Mouse (Mus musculus): Measurements from ENCODE around the gene Olfr74. TPM values are rescaled to one million over a fixed set of nuclear protein-coding genes. Genes with fewer than 3 reads are reported as not detected.
"Not testable (repeated sequence)": the region's sequence is repeated elsewhere in the genome, so short reads cannot be mapped to it uniquely, and the experiment has no call there.

Gene Olfr74
- polyA plus RNA-seq (2016; fragmentation: Nextera tagmentation; extraction: Ambion mirVana), result not detected in 2 replicates

DNA sequence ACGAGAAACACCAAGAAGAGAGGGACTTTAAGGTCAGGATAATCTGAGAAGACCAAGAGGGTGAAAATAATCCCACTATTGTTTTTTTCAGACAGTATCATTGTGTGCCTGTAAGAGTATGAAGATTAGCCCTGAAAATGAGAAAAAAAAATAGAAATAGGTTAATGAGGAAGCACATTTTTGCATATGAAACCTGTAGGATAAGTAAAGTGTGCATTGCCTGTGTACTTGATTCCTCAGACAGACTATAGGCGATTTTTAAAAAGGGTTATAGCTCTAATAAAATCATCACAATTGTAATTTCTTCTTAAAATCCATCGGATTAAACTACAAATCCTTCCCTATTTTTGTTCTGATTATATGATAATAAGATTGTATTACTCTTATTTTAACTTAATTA, at the start of gene Olfr74:
Gene Olfr74, minus strand, starts transcription at position 101 of the 400 bp plus-strand sequence.
- no peak within 1 kb of the TSS for H3K9ac ChIP-seq
- H3K4me2 ChIP-seq, result no peak within 1 kb of the TSS
- no peaks in the 10 kb centered on the region for H3K36me3 ChIP-seq
- H3K4me1 ChIP-seq, result no peaks in the 10 kb centered on the region
- ATAC-seq, result no peak
- 54% methylated on average over 3 of the region's 3 CpGs for WGBS (ENCODE audit: insufficient replicate concordance)
- no peak within 1 kb of the TSS for H3K27ac ChIP-seq
- no peaks in the 10 kb centered on the region for H3K9me3 ChIP-seq (replicated peaks)
- no peak within 1 kb of the TSS for H3K4me3 ChIP-seq
- H3K27me3 ChIP-seq (replicated peaks), result no peaks in the 10 kb centered on the region

DNA sequence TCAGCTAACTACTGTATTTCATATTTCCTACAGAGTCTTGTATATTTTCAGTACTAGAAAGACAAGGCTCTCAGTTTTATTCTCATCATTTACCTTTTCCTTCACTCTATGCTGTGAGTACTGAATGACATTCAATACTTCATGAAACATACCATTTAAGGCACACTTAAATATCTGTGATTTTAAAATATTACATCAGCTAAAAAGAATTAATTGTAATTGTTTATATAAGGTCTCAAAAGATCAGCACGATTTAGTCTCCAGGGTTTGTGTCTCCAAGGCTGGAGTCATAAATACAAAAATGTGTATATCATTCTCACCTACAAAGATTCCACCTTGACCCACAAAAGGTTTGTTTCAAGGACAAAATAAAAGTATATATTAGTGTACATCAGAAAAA, 48.0 kb upstream of the Olfr74 start, which contains the start of gene Olfr1161:
Gene Olfr1161, plus strand, starts transcription at position 301 of the 400 bp plus-strand sequence.
- H3K4me1 ChIP-seq; H3K27me3 ChIP-seq (replicated peaks); H3K9me3 ChIP-seq (replicated peaks); H3K9ac ChIP-seq; ATAC-seq; H3K4me2 ChIP-seq; H3K36me3 ChIP-seq; H3K27ac ChIP-seq; H3K4me3 ChIP-seq: not testable (repeated sequence)
- 58% methylated on average over 1 of the region's 1 CpGs for WGBS (ENCODE audit: insufficient replicate concordance)

DNA sequence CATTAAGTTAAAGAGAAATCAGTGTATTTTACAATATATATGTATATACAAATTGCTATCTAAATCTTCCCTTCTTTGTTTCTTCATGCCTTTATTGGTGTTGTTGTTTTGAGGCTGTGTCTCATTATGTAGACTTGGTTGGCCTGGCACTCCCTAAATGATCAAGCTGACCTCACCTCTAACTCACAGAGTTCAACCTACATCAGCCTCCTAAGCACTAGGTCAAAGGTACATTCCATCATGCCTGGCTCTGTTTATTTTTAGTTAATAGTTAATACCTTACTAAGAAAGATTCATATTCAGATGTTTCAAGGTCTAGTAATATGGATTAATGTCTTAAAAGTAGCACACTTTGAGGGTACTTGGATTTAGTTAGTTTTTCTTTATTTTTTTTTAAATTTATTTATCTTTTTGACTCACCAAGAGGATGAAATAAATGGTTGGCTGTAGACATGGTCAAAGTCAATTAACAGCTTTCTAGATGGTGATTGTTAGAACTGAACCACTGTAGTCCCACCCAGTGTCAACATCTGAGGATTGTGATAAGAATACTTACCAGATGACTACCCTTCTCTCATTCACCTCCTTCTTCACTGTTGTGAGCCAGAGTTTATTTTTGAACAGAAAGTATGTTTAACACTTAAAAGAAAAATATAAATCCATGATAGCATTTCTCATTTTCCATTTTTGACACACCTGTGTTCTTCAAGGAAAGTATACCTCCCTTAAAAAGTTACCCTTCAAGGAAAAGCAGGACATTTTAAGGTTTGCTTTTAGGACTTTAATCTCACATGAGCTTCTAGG, 33.3 kb upstream of the Olfr74 start, which contains the start of gene Olfr1160:
Gene Olfr1160, minus strand, starts transcription at position 754 of the 804 bp plus-strand sequence.
- no peaks in the 10 kb centered on the region for H3K4me1 ChIP-seq
- H3K4me2 ChIP-seq, result no peak within 1 kb of the TSS
- H3K27ac ChIP-seq, result no peak within 1 kb of the TSS
- no peaks in the 10 kb centered on the region for H3K36me3 ChIP-seq
- H3K9me3 ChIP-seq (replicated peaks), result no peaks in the 10 kb centered on the region
- no peak within 1 kb of the TSS for H3K9ac ChIP-seq
- no peaks in the 10 kb centered on the region for H3K27me3 ChIP-seq (replicated peaks)
- no peak within 1 kb of the TSS for H3K4me3 ChIP-seq
- ATAC-seq, result no peak

DNA sequence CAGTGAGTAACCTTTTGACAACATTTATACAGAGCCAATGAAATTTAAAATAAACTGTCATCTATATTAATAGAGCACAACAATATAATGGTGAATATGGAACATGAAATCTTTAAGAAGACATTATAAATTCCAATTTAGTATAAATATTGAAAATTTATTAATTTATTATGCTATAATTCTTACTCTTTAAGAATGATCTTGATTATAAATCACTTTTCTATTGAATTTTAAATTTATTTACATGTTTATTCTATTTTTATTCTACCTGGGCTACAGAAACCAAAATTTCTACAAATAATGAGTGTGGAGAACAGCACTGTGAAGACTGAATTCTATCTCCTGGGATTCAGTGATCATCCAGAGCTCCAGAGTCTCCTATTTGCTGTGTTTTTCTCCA, 15.3 kb upstream of the Olfr74 start, which contains the start of gene Olfr1158:
Gene Olfr1158, plus strand, starts transcription at position 301 of the 400 bp plus-strand sequence.
- H3K9me3 ChIP-seq (replicated peaks), result no peaks in the 10 kb centered on the region; the same call in 1 of the 2 replicates
- H3K9ac ChIP-seq, result no peak within 1 kb of the TSS
- no peaks in the 10 kb centered on the region for H3K27me3 ChIP-seq (replicated peaks)
- no peak within 1 kb of the TSS for H3K4me3 ChIP-seq
- H3K36me3 ChIP-seq, result no peaks in the 10 kb centered on the region
- ATAC-seq, result no peak
- no peak within 1 kb of the TSS for H3K27ac ChIP-seq
- H3K4me2 ChIP-seq, result no peak within 1 kb of the TSS
- H3K4me1 ChIP-seq, result no peaks in the 10 kb centered on the region

DNA sequence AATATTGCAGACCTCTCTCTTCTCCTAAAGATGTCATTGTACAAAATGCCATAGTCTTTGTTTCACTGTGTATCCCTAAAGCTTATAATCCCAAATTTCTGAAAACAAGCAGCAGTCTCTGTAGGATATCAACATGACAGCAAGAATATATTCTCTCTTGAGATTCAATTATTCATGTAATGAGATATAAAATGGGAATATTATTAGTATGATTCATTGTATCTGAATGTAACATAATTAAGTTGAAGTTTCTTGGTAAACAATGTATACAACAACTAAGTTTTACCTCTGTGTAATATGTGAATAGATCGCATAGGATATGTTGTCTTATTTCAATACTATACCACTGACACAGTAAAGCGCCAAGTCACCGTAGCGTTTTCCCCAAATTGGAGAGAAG, 6.3 kb downstream of the Olfr74 start, which contains the start of gene Olfr1157:
Gene Olfr1157, minus strand, starts transcription at position 101 of the 400 bp plus-strand sequence.
- Histone ChIP-seq H3K4me3 (no peak within 1 kb of the TSS), H3K36me3 (no peaks in the 10 kb centered on the region), H3K4me1 (no peaks in the 10 kb centered on the region), H3K4me2 (no peak within 1 kb of the TSS), H3K27me3 (replicated peaks) (no peaks in the 10 kb centered on the region), H3K9me3 (replicated peaks) (no peaks in the 10 kb centered on the region), H3K27ac (no peak within 1 kb of the TSS), H3K9ac (no peak within 1 kb of the TSS)
- 89% methylated on average over 4 of the region's 4 CpGs for WGBS (ENCODE audit: insufficient replicate concordance)
- no peak for ATAC-seq

DNA sequence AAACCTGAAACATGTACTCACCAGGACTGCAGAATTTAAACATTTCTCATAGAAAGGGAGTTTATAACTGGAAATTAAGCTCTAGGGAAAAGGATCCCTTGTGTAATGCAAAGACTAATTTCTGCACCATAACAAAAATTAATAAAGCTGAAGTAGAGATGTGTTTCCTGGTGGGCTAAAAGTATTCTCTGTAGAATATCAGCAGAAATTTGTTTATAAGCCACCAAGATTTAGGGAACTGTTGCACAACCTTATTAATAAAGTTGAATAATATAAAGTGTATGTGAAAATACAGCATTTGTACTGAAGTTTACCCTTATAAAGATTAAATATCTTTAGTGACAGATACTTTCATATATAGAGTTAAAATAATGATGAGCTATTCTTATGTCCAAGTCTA, 21.5 kb downstream of the Olfr74 start, which contains the start of gene Olfr1156:
Gene Olfr1156, minus strand, starts transcription at position 101 of the 400 bp plus-strand sequence.
- H3K4me2 ChIP-seq, result no peak within 1 kb of the TSS
- no peak for ATAC-seq
- H3K4me1 ChIP-seq, result no peaks in the 10 kb centered on the region
- H3K9me3 ChIP-seq (replicated peaks), result no peaks in the 10 kb centered on the region
- no peaks in the 10 kb centered on the region for H3K27me3 ChIP-seq (replicated peaks)
- H3K27ac ChIP-seq, result no peak within 1 kb of the TSS
- no peak within 1 kb of the TSS for H3K4me3 ChIP-seq
- no peak within 1 kb of the TSS for H3K9ac ChIP-seq
- H3K36me3 ChIP-seq, result no peaks in the 10 kb centered on the region

DNA sequence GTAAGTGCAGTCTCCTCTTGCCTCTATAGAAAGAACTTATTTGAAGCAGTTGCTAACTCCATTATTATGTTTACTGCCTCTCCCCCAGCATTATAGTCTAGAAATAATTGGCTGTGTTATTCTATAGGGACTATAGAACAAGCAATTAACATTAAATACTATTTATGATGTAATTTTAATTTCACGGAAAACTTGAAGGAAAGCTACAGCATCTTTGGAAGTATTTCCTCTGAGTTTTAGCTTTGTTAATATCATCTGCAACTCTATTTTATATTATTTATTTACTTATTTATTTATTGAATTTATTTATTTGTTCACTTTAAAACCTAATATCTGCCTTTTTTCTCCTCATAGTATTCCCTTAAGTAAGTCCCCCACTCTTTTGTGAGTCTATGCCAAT, 29.4 kb downstream of the Olfr74 start, which contains the start of gene Olfr1155:
Gene Olfr1155, minus strand, starts transcription at position 101 of the 400 bp plus-strand sequence.
- H3K36me3 ChIP-seq, result no peaks in the 10 kb centered on the region
- no peaks in the 10 kb centered on the region for H3K4me1 ChIP-seq
- H3K27me3 ChIP-seq (replicated peaks), result no peaks in the 10 kb centered on the region
- WGBS (ENCODE audit: insufficient replicate concordance), result 78% methylated on average over 1 of the region's 1 CpGs
- no peak within 1 kb of the TSS for H3K4me2 ChIP-seq
- no peaks in the 10 kb centered on the region for H3K9me3 ChIP-seq (replicated peaks)
- no peak within 1 kb of the TSS for H3K4me3 ChIP-seq
- H3K27ac ChIP-seq, result no peak within 1 kb of the TSS
- H3K9ac ChIP-seq, result no peak within 1 kb of the TSS
- no peak for ATAC-seq

Other genes starting within 250 kb of the Olfr74 start
- not detected in 2 replicates for gene Olfr1138, start 234.7 kb downstream of the Olfr74 start, polyA plus RNA-seq (2016; fragmentation: Nextera tagmentation; extraction: Ambion mirVana)
- gene Olfr1140, start 230.9 kb downstream of the Olfr74 start, polyA plus RNA-seq (2016; fragmentation: Nextera tagmentation; extraction: Ambion mirVana), result not detected in 2 replicates
- not detected in 2 replicates for gene Olfr1141, start 220.7 kb downstream of the Olfr74 start, polyA plus RNA-seq (2016; fragmentation: Nextera tagmentation; extraction: Ambion mirVana)
- gene Olfr152, start 195.2 kb downstream of the Olfr74 start, polyA plus RNA-seq (2016; fragmentation: Nextera tagmentation; extraction: Ambion mirVana), result not detected in 2 replicates
- not detected in 2 replicates for gene Olfr1143, start 174.1 kb downstream of the Olfr74 start, polyA plus RNA-seq (2016; fragmentation: Nextera tagmentation; extraction: Ambion mirVana)
- not detected in 2 replicates for gene Olfr1145, start 164.8 kb downstream of the Olfr74 start, polyA plus RNA-seq (2016; fragmentation: Nextera tagmentation; extraction: Ambion mirVana)
- not detected in 2 replicates for gene Olfr1148, start 144.1 kb downstream of the Olfr74 start, polyA plus RNA-seq (2016; fragmentation: Nextera tagmentation; extraction: Ambion mirVana)
- gene Olfr1150-ps1, start 130.7 kb downstream of the Olfr74 start, polyA plus RNA-seq (2016; fragmentation: Nextera tagmentation; extraction: Ambion mirVana), result not detected in 2 replicates
- not detected in 2 replicates for gene Olfr1151, start 118.8 kb downstream of the Olfr74 start, polyA plus RNA-seq (2016; fragmentation: Nextera tagmentation; extraction: Ambion mirVana)
- not detected in 2 replicates for gene Olfr1152, start 108.2 kb downstream of the Olfr74 start, polyA plus RNA-seq (2016; fragmentation: Nextera tagmentation; extraction: Ambion mirVana)
- gene Olfr1153, start 79.7 kb downstream of the Olfr74 start, polyA plus RNA-seq (2016; fragmentation: Nextera tagmentation; extraction: Ambion mirVana), result not detected in 2 replicates
- gene Olfr1154, start 69.5 kb downstream of the Olfr74 start, polyA plus RNA-seq (2016; fragmentation: Nextera tagmentation; extraction: Ambion mirVana), result not detected in 2 replicates
- gene Olfr1155, start 29.5 kb downstream of the Olfr74 start, polyA plus RNA-seq (2016; fragmentation: Nextera tagmentation; extraction: Ambion mirVana), result not detected in 2 replicates
- not detected in 2 replicates for gene Olfr1156, start 21.6 kb downstream of the Olfr74 start, polyA plus RNA-seq (2016; fragmentation: Nextera tagmentation; extraction: Ambion mirVana)
- gene Olfr1157, start 6.4 kb downstream of the Olfr74 start, polyA plus RNA-seq (2016; fragmentation: Nextera tagmentation; extraction: Ambion mirVana), result not detected in 2 replicates
- gene Olfr1158, start 15.4 kb upstream of the Olfr74 start, polyA plus RNA-seq (2016; fragmentation: Nextera tagmentation; extraction: Ambion mirVana), result not detected in 2 replicates
- gene Olfr1160, start 33.6 kb upstream of the Olfr74 start, polyA plus RNA-seq (2016; fragmentation: Nextera tagmentation; extraction: Ambion mirVana), result not detected in 2 replicates
- not detected in 2 replicates for gene Olfr1161, start 48.1 kb upstream of the Olfr74 start, polyA plus RNA-seq (2016; fragmentation: Nextera tagmentation; extraction: Ambion mirVana)
- not detected in 2 replicates for gene Olfr73, start 63.0 kb upstream of the Olfr74 start, polyA plus RNA-seq (2016; fragmentation: Nextera tagmentation; extraction: Ambion mirVana)
- gene Olfr1162, start 76.5 kb upstream of the Olfr74 start, polyA plus RNA-seq (2016; fragmentation: Nextera tagmentation; extraction: Ambion mirVana), result not detected in 2 replicates
- gene Olfr1163, start 97.2 kb upstream of the Olfr74 start, polyA plus RNA-seq (2016; fragmentation: Nextera tagmentation; extraction: Ambion mirVana), result not detected in 2 replicates
- not detected in 2 replicates for gene Olfr1164, start 119.3 kb upstream of the Olfr74 start, polyA plus RNA-seq (2016; fragmentation: Nextera tagmentation; extraction: Ambion mirVana)
- not detected in 2 replicates for gene Olfr1166, start 153.6 kb upstream of the Olfr74 start, polyA plus RNA-seq (2016; fragmentation: Nextera tagmentation; extraction: Ambion mirVana)
- not detected in 2 replicates for gene Olfr1167, start 180.5 kb upstream of the Olfr74 start, polyA plus RNA-seq (2016; fragmentation: Nextera tagmentation; extraction: Ambion mirVana)
- not detected in 2 replicates for gene Olfr1168, start 207.2 kb upstream of the Olfr74 start, polyA plus RNA-seq (2016; fragmentation: Nextera tagmentation; extraction: Ambion mirVana)